Mouse (Mus musculus): ENCODE data around the gene Crygb. TPM values are rescaled to one million over a fixed set of nuclear protein-coding genes. Genes with fewer than 3 reads are reported as not detected.

Crygb gene
- polyA plus RNA-seq, 1 experiment: not detected

GRCm38 (mm10) chr1:65039679-65040078 is 42.4 kb downstream of the Crygb start:
- no peak for TF ChIP-seq CTCF (IDR thresholded peaks at IDR 0.05; ENCODE audit: control insufficient read depth, insufficient read depth, low read length)
- 79% methylated on average over 3 of the region's 3 CpGs for WGBS
- Histone ChIP-seq H3K4me1 (ENCODE audit: control insufficient read depth, insufficient read depth, low read length) (no peaks in the 10 kb centered on the region), H3K27ac (ENCODE audit: control insufficient read depth, insufficient read depth, low read depth, low read length, poor library complexity) (no peak overlapping the region), H3K4me3 (replicated peaks; ENCODE audit: control insufficient read depth, low read depth, low read length) (no peak overlapping the region)

GRCm38 (mm10) chr1:65037542-65037941 is 44.5 kb downstream of the Crygb start:
- H3K27ac ChIP-seq (ENCODE audit: control insufficient read depth, insufficient read depth, low read depth, low read length, poor library complexity): no peak overlapping the region
- H3K4me1 ChIP-seq (ENCODE audit: control insufficient read depth, insufficient read depth, low read length): no peaks in the 10 kb centered on the region
- TF ChIP-seq CTCF (IDR thresholded peaks at IDR 0.05; ENCODE audit: control insufficient read depth, insufficient read depth, low read length): no peak
- TF ChIP-seq POLR2A (IDR thresholded peaks at IDR 0.05; ENCODE audit: borderline replicate concordance, control insufficient read depth, low read depth, low read length): no peak
- H3K4me3 ChIP-seq (replicated peaks; ENCODE audit: control insufficient read depth, low read depth, low read length): no peak overlapping the region
- WGBS: 55% methylated on average over 2 of the region's 2 CpGs

GRCm38 (mm10) chr1:65035513-65035912 is 46.6 kb downstream of the Crygb start:
- WGBS: 56% methylated on average over 3 of the region's 3 CpGs
- Histone ChIP-seq H3K4me3 (replicated peaks; ENCODE audit: control insufficient read depth, low read depth, low read length) (no peak overlapping the region), H3K27ac (ENCODE audit: control insufficient read depth, insufficient read depth, low read depth, low read length, poor library complexity) (no peak overlapping the region), H3K4me1 (ENCODE audit: control insufficient read depth, insufficient read depth, low read length) (no peaks in the 10 kb centered on the region)
- TF ChIP-seq CTCF (IDR thresholded peaks at IDR 0.05; ENCODE audit: control insufficient read depth, insufficient read depth, low read length): no peak
- TF ChIP-seq POLR2A (IDR thresholded peaks at IDR 0.05; ENCODE audit: borderline replicate concordance, control insufficient read depth, low read depth, low read length): no peak

- Histone ChIP-seq H3K4me1 (ENCODE audit: control insufficient read depth, insufficient read depth, low read length) (no peaks in the 10 kb centered on the region), H3K27ac (ENCODE audit: control insufficient read depth, insufficient read depth, low read depth, low read length, poor library complexity) (no peak within 1 kb of the TSS)
- TF ChIP-seq CTCF (IDR thresholded peaks at IDR 0.05; ENCODE audit: control insufficient read depth, insufficient read depth, low read length) (no peak), POLR2A (IDR thresholded peaks at IDR 0.05; ENCODE audit: borderline replicate concordance, control insufficient read depth, low read depth, low read length) (no peak)
Measured at GRCm38 (mm10) chr1:65032641-65033040, 49.4 kb downstream of the Crygb start, which contains the start of gene Akr1cl. Gene Akr1cl (minus strand): TSS chr1:65032759.

More at GRCm38 (mm10) chr1:65032641-65033040, 49.4 kb downstream of the Crygb start, which contains the start of gene Akr1cl:
- no peak within 1 kb of the TSS for H3K4me3 ChIP-seq (replicated peaks; ENCODE audit: control insufficient read depth, low read depth, low read length)

Other genes starting within 250 kb of the Crygb start
- gene Plekhm3, start 125.5 kb downstream of the Crygb start, polyA plus RNA-seq (2011; ENCODE audit: insufficient read depth, insufficient read length, low replicate concordance, missing spikeins): 2.3 and 4.5 TPM in 2 replicates
- gene Akr1cl, start 49.5 kb downstream of the Crygb start, polyA plus RNA-seq (2011; ENCODE audit: insufficient read depth, insufficient read length, low replicate concordance, missing spikeins): 1.1 TPM in 1 of 2 replicates, not detected in the other
- gene Cryge, start 31.1 kb downstream of the Crygb start, polyA plus RNA-seq (2011; ENCODE audit: insufficient read depth, insufficient read length, low replicate concordance, missing spikeins): not detected in 2 replicates
- gene Crygd, start 18.8 kb downstream of the Crygb start, polyA plus RNA-seq (2011; ENCODE audit: insufficient read depth, insufficient read length, low replicate concordance, missing spikeins): not detected in 2 replicates
- not detected in 2 replicates for gene Crygc, start 8.6 kb downstream of the Crygb start, polyA plus RNA-seq (2011; ENCODE audit: insufficient read depth, insufficient read length, low replicate concordance, missing spikeins)
- gene Cryga, start 21.1 kb upstream of the Crygb start, polyA plus RNA-seq (2011; ENCODE audit: insufficient read depth, insufficient read length, low replicate concordance, missing spikeins): not detected in 2 replicates
- not detected in 2 replicates for gene Gm28845, start 37.3 kb upstream of the Crygb start, polyA plus RNA-seq (2011; ENCODE audit: insufficient read depth, insufficient read length, low replicate concordance, missing spikeins)
- 0.59 TPM in 1 of 2 replicates, not detected in the other for gene D630023F18Rik, start 40.9 kb upstream of the Crygb start, polyA plus RNA-seq (2011; ENCODE audit: insufficient read depth, insufficient read length, low replicate concordance, missing spikeins)
- gene Idh1, start 104.2 kb upstream of the Crygb start, polyA plus RNA-seq (2011; ENCODE audit: insufficient read depth, insufficient read length, low replicate concordance, missing spikeins): 18.2 and 43.7 TPM in 2 replicates
- 4.2 and 10.0 TPM in 2 replicates for gene Pikfyve, start 104.4 kb upstream of the Crygb start, polyA plus RNA-seq (2011; ENCODE audit: insufficient read depth, insufficient read length, low replicate concordance, missing spikeins)
- gene Pth2r, start 199.8 kb upstream of the Crygb start, polyA plus RNA-seq (2011; ENCODE audit: insufficient read depth, insufficient read length, low replicate concordance, missing spikeins): not detected in 2 replicates

All from bone marrow, adult 2 months (tissue).